Mouse (Mus musculus) heart, postnatal 25 days (tissue): Measurements from ENCODE around the gene 1500011B03Rik. TPM values are rescaled to one million over a fixed set of nuclear protein-coding genes. Genes with fewer than 3 reads are reported as not detected.

Experiments used
- DNase-seq: peaks from one replicate; pipeline ENCODE4 v3.0.0; 2022; ENCODE audit warnings: low spot score
- intact Hi-C: fragments of 180-260 bp; cut with DNase I; formaldehyde crosslinking; loops from one replicate; pipeline ENCODE4 v1.15.1; 2025
- microRNA-seq: library from miRNA; unstranded; fragments of <30 nt; microRNA quantifications from one replicate; pipeline ENCODE4 v1.2.0, GENCODE M21; 2022
- total RNA-seq, 2 experiments: library from RNA; stranded (reverse); gene quantifications; 2 replicates each; pipeline ENCODE4 v1.2.3; 2021

The 1500011B03Rik gene
- total RNA-seq, 2 experiments from 2014 or later: 5.1 to 5.7 TPM

DNA sequence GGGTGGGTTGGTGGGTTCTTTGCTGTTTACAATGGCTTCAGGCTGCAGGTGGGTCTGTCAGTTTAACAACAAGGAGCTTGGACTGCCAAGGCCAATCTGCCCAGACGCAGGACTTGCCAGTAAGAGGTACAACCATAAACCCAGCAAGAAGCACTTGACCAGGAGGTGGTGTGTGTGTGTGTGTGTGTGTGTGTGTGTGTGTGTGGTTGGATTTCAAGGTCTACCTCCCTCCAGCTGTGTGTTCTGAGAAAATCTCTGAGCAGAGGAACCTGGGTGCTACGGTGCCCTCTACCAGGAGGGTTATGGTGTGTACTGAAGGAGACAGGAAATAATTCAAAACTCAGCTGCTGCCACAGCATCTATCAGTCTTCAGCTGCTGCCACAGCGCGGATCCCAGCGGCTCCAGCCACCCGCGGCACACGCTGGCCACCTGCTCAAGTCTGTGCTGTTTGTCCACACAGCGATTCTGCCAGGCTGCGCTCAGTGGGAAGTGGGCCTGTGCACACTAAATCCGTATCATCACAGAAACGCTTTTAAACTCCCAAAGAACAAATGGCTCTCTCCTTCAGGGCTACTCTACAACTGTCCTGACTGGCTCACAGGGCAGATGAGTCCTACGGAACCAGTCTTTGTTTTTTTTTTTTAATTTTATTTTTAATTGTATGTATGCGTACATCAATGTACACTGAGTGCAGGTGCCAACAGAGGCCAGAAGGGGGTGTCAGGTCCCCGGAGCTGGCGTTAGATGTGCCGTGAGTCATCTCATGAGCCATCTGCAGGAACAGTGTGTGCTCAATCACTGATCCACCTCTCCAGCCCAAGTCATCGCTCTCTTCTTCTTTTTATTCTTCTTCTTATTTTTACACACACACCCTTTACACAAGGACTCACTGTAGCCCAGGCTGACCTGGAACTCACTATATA, 58.2 kb downstream of the 1500011B03Rik start:
- DNase-seq: no peak
- intact Hi-C loops: no loop called here

DNA sequence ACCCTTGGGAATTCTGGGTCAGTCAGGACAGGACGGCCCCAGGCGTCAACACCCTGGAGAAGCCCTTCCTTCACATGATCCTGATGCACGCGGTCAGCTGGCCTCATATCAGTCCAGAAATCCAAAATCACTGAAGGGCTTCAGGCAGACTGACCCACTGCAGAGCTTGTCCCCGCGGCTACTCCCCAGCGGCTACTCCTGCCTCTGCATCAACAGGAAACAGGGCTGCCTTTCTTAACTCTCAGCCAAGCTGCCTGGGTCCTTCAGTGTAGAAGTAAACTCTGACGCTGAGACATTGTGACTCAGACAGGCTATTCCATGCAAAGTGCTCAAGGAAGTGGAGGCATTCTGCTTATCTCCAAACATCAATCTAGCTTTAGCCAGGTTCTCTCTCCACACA, 61.3 kb downstream of the 1500011B03Rik start:
- intact Hi-C loops: no loop called here
- no peak for DNase-seq

DNA sequence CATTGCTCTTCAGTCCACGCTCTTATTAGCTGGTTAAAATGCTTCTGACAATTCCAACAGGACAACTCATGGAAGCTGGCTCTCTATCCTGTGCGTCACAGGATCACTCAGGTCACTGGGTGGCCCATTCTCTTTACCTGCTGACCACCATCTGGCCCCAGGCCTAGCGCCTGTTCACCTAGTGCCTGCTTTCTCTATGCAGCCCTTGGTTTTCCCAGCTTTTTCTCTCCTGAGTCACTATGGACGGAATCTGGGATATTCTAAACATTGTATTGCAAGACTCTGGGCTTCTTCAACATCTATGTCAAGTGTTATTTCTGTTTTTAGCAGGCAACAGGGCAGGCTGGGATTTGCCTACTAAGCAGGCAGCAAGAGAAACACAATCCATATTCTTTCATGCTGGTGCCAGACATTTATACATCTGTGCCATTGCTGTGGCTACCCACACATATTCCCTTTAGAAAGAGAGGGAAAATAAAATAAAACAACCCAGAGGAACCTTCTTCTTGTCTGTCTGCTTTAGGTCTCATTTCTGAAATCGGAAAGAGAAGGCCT, 63.7 kb downstream of the 1500011B03Rik start:
- intact Hi-C loops: no loop called here
- DNase-seq: no peak

Small RNA genes lying within 50 kb of the gene (microRNA-seq; reads per million reads assigned to microRNA genes)
- gene Mir6240: 12.5 reads per million, percentile 28 among the genes with 10 or more reads in this experiment

Other genes starting within 250 kb of the 1500011B03Rik start
- gene Trpv4, start 165.0 kb downstream of the 1500011B03Rik start, total RNA-seq: 1 to 10 TPM; 5.1 to 5.3 TPM
- gene Gltp, start 132.5 kb downstream of the 1500011B03Rik start, total RNA-seq: 10 to 100 TPM; 17.1 to 18.0 TPM
- gene Tchp, start 115.7 kb downstream of the 1500011B03Rik start, total RNA-seq: 1 to 10 TPM; 3.5 to 3.6 TPM
- 10 to 100 TPM; 31.3 to 35.2 TPM for gene Ankrd13a, start 48.8 kb downstream of the 1500011B03Rik start, total RNA-seq
- 10 to 100 TPM; 29.1 to 37.9 TPM for gene Git2, start 48.0 kb downstream of the 1500011B03Rik start, total RNA-seq
- not detected for gene 4930519G04Rik, start 30.2 kb upstream of the 1500011B03Rik start, total RNA-seq
- not detected for gene Gm9936, start 35.2 kb upstream of the 1500011B03Rik start, total RNA-seq
- gene Oasl2, start 73.5 kb upstream of the 1500011B03Rik start, total RNA-seq: 1 to 10 TPM; 4.0 to 8.1 TPM
- gene Oasl1, start 99.8 kb upstream of the 1500011B03Rik start, total RNA-seq: under 1 TPM; 0.78 TPM
- 10 to 100 TPM; 25.1 to 29.4 TPM for gene 2210016L21Rik, start 118.7 kb upstream of the 1500011B03Rik start, total RNA-seq
- gene Hnf1a, start 147.6 kb upstream of the 1500011B03Rik start, total RNA-seq: not detected
- gene Sppl3, start 187.7 kb upstream of the 1500011B03Rik start, total RNA-seq: 10 to 100 TPM; 34.8 to 35.5 TPM